Mouse (Mus musculus) lung, embryonic 15.5 days (tissue): ENCODE measurements around the gene Siglec1. TPM values are rescaled to one million over a fixed set of nuclear protein-coding genes. Genes with fewer than 3 reads are reported as not detected.
"Not testable (repeated sequence)": the region's sequence is repeated elsewhere in the genome, so short reads cannot be mapped to it uniquely, and the experiment has no call there.

Source experiments
- ATAC-seq: fragments of 200-750 bp; cut with Nextera tagmentation; 2 replicates; pipeline ENCODE4 v1.8.0; 2017; ENCODE audit warnings: moderate number of reproducible peaks, borderline replicate concordance; ENCODE audit not compliant: low FRiP score, low TSS enrichment; ENCODE audit errors: extremely low read depth
- H3K27ac ChIP-seq: fragments of 300-500 bp; sonication (generic); 2 replicates; pipeline ENCODE4 v1.5.1; 2015; ENCODE audit warnings: moderate library complexity, mild to moderate bottlenecking, inconsistent platforms
- H3K27me3 ChIP-seq: fragments of 300-500 bp; sonication (generic); 2 replicates; pipeline ENCODE4 v1.6.1; 2015; ENCODE audit warnings: inconsistent platforms
- H3K36me3 ChIP-seq: fragments of 300-500 bp; sonication (generic); 2 replicates; pipeline ENCODE4 v1.6.1; 2015; ENCODE audit warnings: inconsistent platforms
- H3K4me1 ChIP-seq: fragments of 300-500 bp; sonication (generic); 2 replicates; pipeline ENCODE4 v1.6.1; 2015; ENCODE audit warnings: inconsistent platforms
- H3K4me2 ChIP-seq: fragments of 300-500 bp; sonication (generic); 2 replicates; pipeline ENCODE4 v1.6.1; 2015; ENCODE audit warnings: inconsistent platforms, mild to moderate bottlenecking, moderate library complexity
- H3K4me3 ChIP-seq: fragments of 300-500 bp; sonication (generic); 2 replicates; pipeline ENCODE4 v1.5.1; 2015; ENCODE audit warnings: mild to moderate bottlenecking, inconsistent platforms
- H3K9ac ChIP-seq: fragments of 300-500 bp; sonication (generic); 2 replicates; pipeline ENCODE4 v1.6.1; 2015; ENCODE audit warnings: inconsistent platforms
- H3K9me3 ChIP-seq: fragments of 300-500 bp; sonication (generic); 2 replicates; pipeline ENCODE4 v1.6.1; 2016; ENCODE audit warnings: inconsistent platforms
- WGBS: fragments of 180-500 bp; shearing (Covaris S2); methylation state at CpG from one replicate; pipeline ENCODE4 v1.1.7; 2015; 5-methylcytosine and 5-hydroxymethylcytosine counted together
- polyA plus RNA-seq: library from polyadenylated mRNA; unstranded; fragments of >200 nt; fragmentation: Nextera tagmentation; extraction: Ambion mirVana; gene quantifications from 2 replicates; pipeline ENCODE4 v1.2.1, GENCODE M21; 2015

The Siglec1 gene
- polyA plus RNA-seq, 1 experiment from 2014 or later: 0.47 TPM

DNA sequence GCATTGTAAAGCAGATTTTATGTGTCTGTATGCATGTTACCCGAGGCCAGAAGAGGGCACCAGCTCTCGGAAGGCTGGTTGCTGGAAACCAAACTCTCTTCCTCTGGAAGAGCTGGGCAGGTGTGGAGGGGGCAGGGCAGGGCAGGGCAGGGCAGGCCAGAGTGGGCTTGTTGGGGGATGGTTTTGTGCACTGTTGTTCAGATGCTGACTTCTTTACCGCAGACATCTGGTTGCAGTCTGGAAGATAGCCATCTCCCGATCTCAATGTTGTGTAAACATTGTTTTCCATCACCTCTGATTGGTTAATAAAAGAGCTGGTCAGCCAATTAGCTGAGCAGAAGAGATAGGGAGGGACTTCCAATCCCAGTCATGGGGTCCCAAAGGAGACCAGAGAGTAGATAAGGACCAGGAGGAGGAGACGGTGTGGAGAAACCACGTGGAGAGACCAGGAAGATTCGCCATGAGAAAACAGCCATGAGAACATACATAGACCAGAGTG, 42.2 kb downstream of the Siglec1 start:
- peaks cover 40% of the 10 kb centered on the region for H3K27me3 ChIP-seq
- no peak overlapping the region for H3K9ac ChIP-seq
- H3K4me3 ChIP-seq: no peak overlapping the region
- H3K9me3 ChIP-seq: no peaks in the 10 kb centered on the region
- H3K36me3 ChIP-seq: no peaks in the 10 kb centered on the region
- peak; percentile 48; the same call in 1 of the 2 replicates for ATAC-seq
- H3K27ac ChIP-seq: no peak overlapping the region
- WGBS: 5% methylated on average over 7 of the region's 7 CpGs
- peak overlapping the region; percentile 34 for H3K4me2 ChIP-seq
- H3K4me1 ChIP-seq: peaks cover 19% of the 10 kb centered on the region

DNA sequence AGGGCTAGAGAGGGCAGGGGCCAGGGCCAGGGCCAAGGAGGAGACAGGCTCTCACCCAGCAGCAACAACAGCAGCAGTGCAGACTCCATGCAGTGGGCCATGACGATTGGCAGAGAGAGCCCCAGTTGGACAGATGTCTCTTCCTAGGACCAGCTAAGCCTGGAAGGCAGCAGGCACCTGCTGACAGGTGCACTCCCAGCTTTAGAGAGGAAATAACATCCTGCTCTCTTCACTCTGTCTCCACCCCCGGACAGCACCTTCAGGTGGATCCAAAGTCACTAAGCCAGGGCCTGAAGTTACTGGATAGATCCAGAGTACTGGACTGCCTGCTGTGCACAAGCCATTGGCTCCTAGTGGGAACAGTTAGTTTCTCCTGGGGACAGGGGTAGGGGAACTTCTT, 43.6 kb downstream of the Siglec1 start, which contains the start of gene Gfra4:
Gene Gfra4, minus strand, starts transcription at position 101 of the 400 bp plus-strand sequence.
- H3K9me3 ChIP-seq: no peaks in the 10 kb centered on the region
- peaks cover 47% of the 10 kb centered on the region for H3K27me3 ChIP-seq
- H3K4me1 ChIP-seq: peaks cover 19% of the 10 kb centered on the region
- no peak within 1 kb of the TSS for H3K9ac ChIP-seq
- H3K27ac ChIP-seq: no peak within 1 kb of the TSS
- ATAC-seq: no peak
- no peaks in the 10 kb centered on the region for H3K36me3 ChIP-seq
- H3K4me3 ChIP-seq: no peak within 1 kb of the TSS; the same call in 1 of the 2 replicates
- peak within 1 kb of the TSS; percentile 98; the same call in 1 of the 2 replicates for H3K4me2 ChIP-seq
- 70% methylated on average over 2 of the region's 2 CpGs for WGBS

GRCm38 (mm10) chr2:131040854-131041825, 45.4 kb downstream of the Siglec1 start:
- 3% methylated on average over 104 of the region's 115 CpGs for WGBS
- peaks cover 19% of the 10 kb centered on the region for H3K4me1 ChIP-seq
- H3K4me3 ChIP-seq: peak overlapping the region; percentile 56
- H3K4me2 ChIP-seq: peak overlapping the region; percentile 98
- peak; percentile 43; the same call in 1 of the 2 replicates for ATAC-seq
- H3K9me3 ChIP-seq: no peaks in the 10 kb centered on the region
- H3K36me3 ChIP-seq: no peaks in the 10 kb centered on the region
- H3K9ac ChIP-seq: peak overlapping the region; percentile 53
- H3K27ac ChIP-seq: no peak overlapping the region
- peaks cover 47% of the 10 kb centered on the region for H3K27me3 ChIP-seq

- Histone ChIP-seq H3K27ac (no peak overlapping the region), H3K27me3 (peaks cover 47% of the 10 kb centered on the region), H3K4me1 (peaks cover 8% of the 10 kb centered on the region), H3K9me3 (no peaks in the 10 kb centered on the region), H3K4me3 (no peak overlapping the region), H3K36me3 (no peaks in the 10 kb centered on the region), H3K4me2 (no peak overlapping the region), H3K9ac (no peak overlapping the region)
- no peak for ATAC-seq
- 77% methylated on average over 5 of the region's 5 CpGs for WGBS
Observed at GRCm38 (mm10) chr2:131038675-131039074, 47.9 kb downstream of the Siglec1 start.

DNA sequence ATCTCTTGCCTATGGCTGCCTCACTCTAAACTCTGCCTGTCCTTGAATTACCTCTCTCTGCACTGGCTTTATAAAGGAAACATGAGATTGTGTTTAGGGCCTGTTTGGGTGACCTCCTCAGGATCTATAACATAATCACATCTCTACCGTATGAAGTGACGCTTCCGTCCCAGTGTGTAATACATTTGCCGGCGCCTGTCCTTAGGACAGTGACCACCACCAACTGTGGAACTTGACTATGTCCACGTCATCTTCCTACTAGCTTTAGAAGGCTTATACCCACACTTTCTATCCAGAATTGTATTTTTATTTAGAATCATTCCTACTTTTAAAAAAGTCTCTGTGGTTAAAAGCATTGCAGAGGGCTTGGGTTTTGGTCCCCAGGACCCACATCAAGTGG, 48.4 kb downstream of the Siglec1 start:
- H3K4me1 ChIP-seq: peaks cover 8% of the 10 kb centered on the region
- no peak overlapping the region for H3K27ac ChIP-seq
- no peaks in the 10 kb centered on the region for H3K36me3 ChIP-seq
- no peak overlapping the region for H3K9ac ChIP-seq
- no peak for ATAC-seq
- no peak overlapping the region for H3K4me3 ChIP-seq
- WGBS: 81% methylated on average over 6 of the region's 6 CpGs
- no peak overlapping the region for H3K4me2 ChIP-seq
- H3K27me3 ChIP-seq: peaks cover 45% of the 10 kb centered on the region
- no peaks in the 10 kb centered on the region for H3K9me3 ChIP-seq

DNA sequence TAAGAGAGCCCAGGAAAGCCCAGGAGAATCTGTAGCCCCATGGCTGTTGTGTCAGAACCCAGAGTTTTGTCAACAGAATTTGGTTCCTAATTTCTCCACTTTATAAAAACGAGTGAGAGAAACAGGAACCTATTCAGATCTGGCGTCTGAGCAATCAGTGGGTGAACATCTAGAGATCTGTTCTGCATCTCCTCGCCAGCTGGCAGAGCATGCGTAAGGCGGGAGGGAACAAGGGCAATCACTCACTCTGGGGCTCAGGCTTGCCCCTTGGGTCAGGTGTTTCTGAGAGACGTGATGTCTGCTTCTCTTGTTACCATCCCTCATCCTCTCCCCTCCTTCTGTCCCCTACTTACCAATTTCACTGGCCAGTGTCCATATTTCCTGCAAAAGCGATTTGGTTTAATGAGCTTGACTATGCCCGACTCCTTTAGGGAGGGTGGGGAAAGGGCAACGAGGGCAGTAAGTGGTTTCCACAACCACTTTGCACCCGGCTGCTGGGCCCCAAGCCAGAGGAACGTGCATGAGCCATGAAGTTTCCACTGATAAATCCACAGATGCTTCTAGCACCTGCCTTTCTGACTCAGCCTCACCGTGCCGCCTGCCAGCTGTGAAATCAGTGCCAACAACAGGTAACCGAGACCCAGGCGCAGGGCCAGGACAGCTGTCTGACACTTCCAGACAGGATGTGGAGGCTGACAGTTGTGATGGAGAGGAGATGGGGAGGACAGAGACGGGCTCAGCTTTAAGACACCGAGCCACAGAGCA, 49.2 kb downstream of the Siglec1 start:
- Histone ChIP-seq H3K4me3 (no peak overlapping the region), H3K27ac (no peak overlapping the region), H3K36me3 (no peaks in the 10 kb centered on the region), H3K4me1 (peaks cover 8% of the 10 kb centered on the region), H3K9me3 (no peaks in the 10 kb centered on the region), H3K9ac (no peak overlapping the region), H3K27me3 (peaks cover 37% of the 10 kb centered on the region), H3K4me2 (no peak overlapping the region)
- no peak for ATAC-seq
- WGBS: 41% methylated on average over 17 of the region's 17 CpGs

DNA sequence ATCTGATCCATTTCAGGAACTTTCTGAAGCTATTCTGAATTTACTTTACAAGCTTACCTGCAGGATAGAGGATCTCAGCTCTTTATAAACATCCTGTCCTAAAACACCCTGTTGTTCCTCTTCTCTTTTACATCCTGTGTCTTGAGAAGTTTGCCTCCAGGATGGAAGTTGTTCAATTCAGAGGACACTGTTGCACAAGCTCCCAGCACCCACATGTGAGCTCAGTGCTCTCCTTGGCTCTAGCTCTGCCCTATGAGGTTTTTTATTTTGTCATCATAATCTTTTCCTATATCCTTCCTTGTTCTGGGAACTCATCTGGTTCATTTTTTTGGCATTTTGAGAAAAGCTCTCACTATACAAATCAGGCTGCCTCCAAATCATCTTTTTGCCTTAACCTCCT, 49.8 kb downstream of the Siglec1 start:
- peaks cover 31% of the 10 kb centered on the region for H3K27me3 ChIP-seq
- no peaks in the 10 kb centered on the region for H3K36me3 ChIP-seq
- H3K4me1 ChIP-seq: peaks cover 8% of the 10 kb centered on the region
- H3K9me3 ChIP-seq: no peaks in the 10 kb centered on the region
- no peak overlapping the region for H3K4me3 ChIP-seq
- no peak overlapping the region for H3K9ac ChIP-seq
- no peak for ATAC-seq
- H3K27ac ChIP-seq: no peak overlapping the region
- no peak overlapping the region for H3K4me2 ChIP-seq

GRCm38 (mm10) chr2:131036343-131036742, 50.2 kb downstream of the Siglec1 start:
- ATAC-seq: no peak

GRCm38 (mm10) chr2:131031406-131031805, 55.2 kb downstream of the Siglec1 start:
- H3K27ac ChIP-seq, H3K9me3 ChIP-seq, H3K4me3 ChIP-seq, H3K36me3 ChIP-seq, H3K4me2 ChIP-seq, H3K4me1 ChIP-seq, H3K27me3 ChIP-seq, H3K9ac ChIP-seq, ATAC-seq: not testable (repeated sequence)
- WGBS: 40% methylated on average over 1 of the region's 1 CpGs

More at GRCm38 (mm10) chr2:131036343-131036742, 50.2 kb downstream of the Siglec1 start:
- Histone ChIP-seq H3K36me3 (no peaks in the 10 kb centered on the region), H3K9me3 (no peaks in the 10 kb centered on the region), H3K27ac (no peak overlapping the region), H3K4me2 (no peak overlapping the region), H3K4me1 (peaks cover 4% of the 10 kb centered on the region), H3K27me3 (peaks cover 27% of the 10 kb centered on the region), H3K9ac (no peak overlapping the region), H3K4me3 (no peak overlapping the region)
- 81% methylated on average over 2 of the region's 2 CpGs for WGBS

DNA sequence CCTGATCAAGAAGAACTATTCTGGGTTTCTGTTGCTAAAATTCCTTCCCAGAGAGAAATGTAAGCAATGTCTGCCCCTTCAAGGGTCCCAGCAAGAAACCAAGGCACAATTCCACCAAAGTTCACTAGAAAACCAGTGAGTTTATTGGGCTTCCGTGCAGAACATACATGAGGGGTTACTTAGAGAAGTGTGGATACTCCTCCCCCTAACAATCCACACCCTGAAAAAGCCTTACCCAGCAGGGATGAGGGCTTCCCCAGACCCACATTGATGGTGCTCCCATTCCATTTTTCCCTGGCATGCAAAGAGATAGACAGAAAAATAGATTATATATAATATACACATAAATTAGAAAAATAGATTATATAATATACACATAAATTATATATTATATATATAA, 55.6 kb downstream of the Siglec1 start:
- no peak overlapping the region for H3K9ac ChIP-seq
- H3K4me2 ChIP-seq: no peak overlapping the region
- no peak for ATAC-seq
- peaks cover 6% of the 10 kb centered on the region; the same call in 1 of the 2 replicates for H3K36me3 ChIP-seq
- no peaks in the 10 kb centered on the region for H3K4me1 ChIP-seq
- H3K9me3 ChIP-seq: no peaks in the 10 kb centered on the region
- H3K27ac ChIP-seq: no peak overlapping the region
- H3K4me3 ChIP-seq: no peak overlapping the region
- no peaks in the 10 kb centered on the region for H3K27me3 ChIP-seq
- 86% methylated on average over 1 of the region's 1 CpGs for WGBS

DNA sequence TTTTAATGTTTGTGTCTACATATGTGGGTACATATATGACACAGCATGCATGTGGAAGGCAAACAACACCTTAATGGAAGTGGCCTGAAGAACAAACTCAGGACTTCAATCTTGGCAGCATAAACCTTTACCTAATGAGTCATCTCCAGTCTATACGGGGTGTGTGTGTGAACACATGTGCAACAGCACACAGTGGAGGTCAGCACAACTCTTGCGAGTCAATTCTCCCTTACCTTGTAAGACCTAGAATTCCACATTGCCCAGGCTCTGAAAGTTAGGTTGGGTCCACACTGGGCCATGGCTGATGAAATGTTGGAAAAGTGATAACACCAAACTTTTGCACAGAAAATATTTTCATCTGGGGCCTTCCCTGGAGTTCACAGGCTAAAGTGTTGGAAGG, 56.0 kb downstream of the Siglec1 start:
- 77% methylated on average over 2 of the region's 2 CpGs for WGBS
- Histone ChIP-seq H3K4me2 (no peak overlapping the region), H3K9ac (no peak overlapping the region), H3K36me3 (peaks cover 10% of the 10 kb centered on the region; the same call in 1 of the 2 replicates), H3K4me1 (no peaks in the 10 kb centered on the region), H3K4me3 (no peak overlapping the region), H3K9me3 (no peaks in the 10 kb centered on the region), H3K27ac (no peak overlapping the region), H3K27me3 (no peaks in the 10 kb centered on the region)
- no peak for ATAC-seq
